21 mouse cellular contexts compared by ENCODE assay signal in the genomic region with DNA sequence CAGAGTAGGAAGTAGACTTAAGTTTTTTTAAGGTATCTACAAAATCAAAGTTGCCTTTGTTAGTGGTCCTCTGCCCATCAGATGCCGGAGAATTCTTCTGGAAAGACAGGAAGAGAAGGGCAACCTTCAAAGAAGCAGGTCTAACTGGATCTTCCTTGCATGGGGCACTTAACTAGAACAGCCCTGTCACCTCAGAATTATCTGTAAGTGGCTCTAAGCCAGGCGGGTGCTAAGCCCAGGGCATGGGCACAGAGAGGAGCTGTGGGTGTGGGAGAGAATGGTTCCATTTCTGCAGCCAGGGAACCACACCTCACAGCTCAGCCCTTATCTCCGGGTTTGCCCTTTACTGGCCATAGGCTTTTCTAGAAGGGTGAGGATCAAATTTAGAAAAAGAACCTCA. TPM values are rescaled to one million over a fixed set of nuclear protein-coding genes. Genes with fewer than 3 reads are reported as not detected.
DNase-seq lines count a peak whose midpoint lies in the region; ATAC-seq and TF ChIP-seq lines count a peak whose summit lies in the region.
"Had no signal": no experiment of that assay in that cellular context is flagged by ENCODE, and none has a peak within 500 bp of the region (broad histone marks: within the 10 kb centered on the region; RNA-seq: fewer than 3 reads in every experiment).

No protein-coding gene starts in this region.

- no peak for TF ChIP-seq CTCF in stomach, postnatal 0 days (IDR thresholded peaks at IDR 0.05; ENCODE audit: low read depth)

- H3K27ac ChIP-seq in stomach, embryonic 15.5 days = 0 out of 2 replicates have a peak overlapping the region, but pooled peaks have one; percentile 32
- H3K27ac ChIP-seq in stomach, postnatal 0 days (replicated peaks) = no peak overlapping the region
- H3K27ac ChIP-seq: embryonic facial prominence, embryonic 13.5 days; embryonic facial prominence, embryonic 15.5 days; forebrain, embryonic 13.5 days; forebrain, embryonic 15.5 days had no signal

- no peak overlapping the region for H3K4me2 ChIP-seq in stomach, embryonic 15.5 days
- no peak overlapping the region for H3K4me2 ChIP-seq in stomach, postnatal 0 days (replicated peaks; ENCODE audit: low read depth)
- H3K4me2 ChIP-seq: embryonic facial prominence, embryonic 13.5 days; embryonic facial prominence, embryonic 15.5 days; forebrain, embryonic 13.5 days; forebrain, embryonic 15.5 days had no signal

- no peaks in the 10 kb centered on the region for H3K27me3 ChIP-seq in stomach, embryonic 15.5 days (replicated peaks)
- no peaks in the 10 kb centered on the region for H3K27me3 ChIP-seq in stomach, postnatal 0 days (ENCODE audit: control insufficient read depth, insufficient read depth, low read length)
- H3K27me3 ChIP-seq: embryonic facial prominence, embryonic 13.5 days; embryonic facial prominence, embryonic 15.5 days; forebrain, embryonic 13.5 days; forebrain, embryonic 15.5 days had no signal

- no peak overlapping the region for H3K9ac ChIP-seq in stomach, embryonic 15.5 days
- no peak overlapping the region for H3K9ac ChIP-seq in stomach, postnatal 0 days (ENCODE audit: low read length)
- H3K9ac ChIP-seq: embryonic facial prominence, embryonic 13.5 days; embryonic facial prominence, embryonic 15.5 days; forebrain, embryonic 13.5 days; forebrain, embryonic 15.5 days; forebrain, postnatal 0 days had no signal

- no peak for TF ChIP-seq EP300 in stomach, postnatal 0 days (optimal IDR thresholded peaks at IDR 0.05)

- no peaks in the 10 kb centered on the region for H3K36me3 ChIP-seq in stomach, embryonic 15.5 days
- peaks cover 11% of the 10 kb centered on the region for H3K36me3 ChIP-seq in stomach, postnatal 0 days (ENCODE audit: control insufficient read depth, insufficient read depth, low read length)
- H3K36me3 ChIP-seq: embryonic facial prominence, embryonic 13.5 days; embryonic facial prominence, embryonic 15.5 days; forebrain, embryonic 15.5 days had no signal

- ATAC-seq in stomach, embryonic 15.5 days (ENCODE audit: insufficient read depth, low FRiP score, low read depth) = no peak
- no peak for ATAC-seq in stomach, postnatal 0 days (ENCODE audit: low FRiP score, low TSS enrichment)
- ATAC-seq: forebrain, embryonic 13.5 days; forebrain, embryonic 15.5 days; forebrain, postnatal 0 days had no signal

- no peak for DNase-seq in stomach, postnatal 0 days (ENCODE audit: low spot score)
- DNase-seq in adipocyte (ENCODE audit: low spot score) = peak; percentile 60
- DNase-seq in fat pad, adult 2 months (ENCODE audit: extremely low read depth, low read depth, low spot score) = peak; percentile 82
- no peak for DNase-seq in cerebellum, adult 9-10 months
- no peak for DNase-seq in thymus, postnatal 14 days
- DNase-seq: adrenal gland, adult 8-10 months; adrenal gland, postnatal 14 days; adrenal gland, postnatal 36 days; cerebellum, adult 11-12 months; cerebellum, adult 2 months; cerebellum, adult 9-11 months; cerebellum, postnatal 14 days; cerebellum, postnatal 36 days; embryo, embryonic 11 days; forebrain, postnatal 0 days had no signal

- 75% methylated on average over 3 of the region's 3 CpGs for WGBS in stomach, embryonic 15.5 days
- WGBS in stomach, postnatal 0 days = 71% methylated on average over 3 of the region's 3 CpGs

- no peaks in the 10 kb centered on the region for H3K9me3 ChIP-seq in stomach, embryonic 15.5 days
- no peaks in the 10 kb centered on the region for H3K9me3 ChIP-seq in stomach, postnatal 0 days (ENCODE audit: control insufficient read depth, low read length)
- H3K9me3 ChIP-seq: embryonic facial prominence, embryonic 13.5 days; embryonic facial prominence, embryonic 15.5 days; forebrain, embryonic 13.5 days; forebrain, embryonic 15.5 days had no signal

- H3K4me3 ChIP-seq in stomach, embryonic 15.5 days (replicated peaks) = no peak overlapping the region
- no peak overlapping the region for H3K4me3 ChIP-seq in stomach, postnatal 0 days (ENCODE audit: low read depth, low read length)
- H3K4me3 ChIP-seq: embryonic facial prominence, embryonic 13.5 days; embryonic facial prominence, embryonic 15.5 days; erythroblast, embryonic 14.5 days; forebrain, embryonic 13.5 days; forebrain, embryonic 15.5 days had no signal

- 0 out of 2 replicates have a peak, but pooled peaks cover 6% of the 10 kb centered on the region for H3K4me1 ChIP-seq in stomach, embryonic 15.5 days
- no peaks in the 10 kb centered on the region for H3K4me1 ChIP-seq in stomach, postnatal 0 days (replicated peaks; ENCODE audit: control insufficient read depth, insufficient read depth)

RNA-seq across cellular contexts. Expression of gene Hacd2, which starts 30.9 kb away (rescaled TPM):
- polyA plus RNA-seq in stomach, embryonic 15.5 days (2015; fragmentation: Nextera tagmentation; extraction: Ambion mirVana) = 97.9 and 122 TPM in 2 replicates
- polyA plus RNA-seq in stomach, postnatal 0 days (2015; fragmentation: Nextera tagmentation; extraction: Ambion mirVana) = 99.6 and 107 TPM in 2 replicates

Comparison
In these comparisons a context has a peak if more than half of its experiments do, and no peak if none do; other contexts are left out.
1. DNase-seq: peak in adipocyte (single experiment) and fat pad, adult 2 months (single experiment); none in stomach, postnatal 0 days (single experiment), cerebellum, adult 9-10 months (single experiment) and thymus, postnatal 14 days (single experiment).